Mouse (Mus musculus): Measurements from ENCODE around the gene Gm26558. TPM values are rescaled to one million over a fixed set of nuclear protein-coding genes. Genes with fewer than 3 reads are reported as not detected.

The Gm26558 gene
- polyA plus RNA-seq, 1 experiment from 2014 or later, result 4.9 TPM

GRCm38 (mm10) chr2:70622244-70622643 is 39.7 kb downstream of the Gm26558 start:
- H3K4me2 ChIP-seq (replicated peaks), result no peak overlapping the region
- H3K9me3 ChIP-seq (replicated peaks), result 0 out of 2 replicates have a peak, but pooled peaks cover 2% of the 10 kb centered on the region
- WGBS, result 68% methylated on average over 4 of the region's 4 CpGs
- H3K9ac ChIP-seq, result no peak overlapping the region
- no peaks in the 10 kb centered on the region for H3K36me3 ChIP-seq
- no peaks in the 10 kb centered on the region for H3K27me3 ChIP-seq
- H3K27ac ChIP-seq (replicated peaks), result no peak overlapping the region
- no peak overlapping the region for H3K4me3 ChIP-seq (replicated peaks)
- ATAC-seq (ENCODE audit: insufficient number of reproducible peaks, low FRiP score, low TSS enrichment, low read depth), result no peak
- no peaks in the 10 kb centered on the region for H3K4me1 ChIP-seq

GRCm38 (mm10) chr2:70620225-70620624 is 41.7 kb downstream of the Gm26558 start:
- Histone ChIP-seq H3K27ac (replicated peaks) (no peak overlapping the region), H3K4me3 (replicated peaks) (no peak overlapping the region), H3K9ac (no peak overlapping the region), H3K27me3 (no peaks in the 10 kb centered on the region), H3K9me3 (replicated peaks) (no peaks in the 10 kb centered on the region), H3K4me2 (replicated peaks) (no peak overlapping the region), H3K4me1 (no peaks in the 10 kb centered on the region), H3K36me3 (no peaks in the 10 kb centered on the region)
- 14% methylated on average over 6 of the region's 6 CpGs for WGBS
- no peak for ATAC-seq (ENCODE audit: insufficient number of reproducible peaks, low FRiP score, low TSS enrichment, low read depth)

DNA sequence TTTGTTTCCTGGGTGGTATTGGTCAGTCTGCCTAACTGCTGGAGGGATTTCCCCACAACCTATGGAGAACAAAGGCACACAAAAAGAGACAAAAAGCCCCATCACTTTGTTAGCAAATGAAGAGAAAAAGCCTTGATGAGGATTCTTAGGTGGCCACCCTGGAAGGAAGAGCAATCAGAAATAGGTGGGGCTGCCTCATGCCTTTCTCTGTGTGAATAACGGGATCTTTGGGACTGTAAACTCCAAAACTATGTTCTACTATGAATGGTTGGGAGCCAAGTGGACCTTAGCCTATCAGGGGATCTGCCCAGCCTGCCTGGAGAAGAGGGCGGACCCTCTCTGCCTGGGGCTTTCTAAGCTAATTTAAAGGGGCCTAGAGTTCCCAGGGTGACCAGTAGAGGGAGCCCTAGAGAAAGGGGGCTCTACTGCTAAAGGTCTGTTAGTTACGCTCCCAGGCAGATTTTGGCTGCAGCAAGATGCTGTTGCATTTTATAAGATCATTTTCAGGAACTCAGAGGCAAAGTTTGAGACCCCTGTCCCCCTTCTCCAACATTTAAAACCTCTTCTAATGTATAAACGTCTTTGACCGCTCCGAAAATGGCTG is 42.6 kb downstream of the Gm26558 start:
- Histone ChIP-seq H3K9ac (no peak overlapping the region), H3K9me3 (replicated peaks) (no peaks in the 10 kb centered on the region), H3K4me3 (replicated peaks) (no peak overlapping the region), H3K27ac (replicated peaks) (no peak overlapping the region), H3K36me3 (no peaks in the 10 kb centered on the region), H3K27me3 (no peaks in the 10 kb centered on the region), H3K4me1 (no peaks in the 10 kb centered on the region), H3K4me2 (replicated peaks) (no peak overlapping the region)
- 84% methylated on average over 6 of the region's 6 CpGs for WGBS
- ATAC-seq (ENCODE audit: insufficient number of reproducible peaks, low FRiP score, low TSS enrichment, low read depth), result no peak

GRCm38 (mm10) chr2:70616617-70617016 is 45.3 kb downstream of the Gm26558 start:
- Histone ChIP-seq H3K4me1 (no peaks in the 10 kb centered on the region), H3K4me2 (replicated peaks) (no peak overlapping the region), H3K4me3 (replicated peaks) (no peak overlapping the region), H3K9ac (no peak overlapping the region), H3K27ac (replicated peaks) (no peak overlapping the region), H3K36me3 (no peaks in the 10 kb centered on the region), H3K27me3 (no peaks in the 10 kb centered on the region), H3K9me3 (replicated peaks) (no peaks in the 10 kb centered on the region)
- no peak for ATAC-seq (ENCODE audit: insufficient number of reproducible peaks, low FRiP score, low TSS enrichment, low read depth)
- WGBS, result 60% methylated on average over 3 of the region's 3 CpGs

DNA sequence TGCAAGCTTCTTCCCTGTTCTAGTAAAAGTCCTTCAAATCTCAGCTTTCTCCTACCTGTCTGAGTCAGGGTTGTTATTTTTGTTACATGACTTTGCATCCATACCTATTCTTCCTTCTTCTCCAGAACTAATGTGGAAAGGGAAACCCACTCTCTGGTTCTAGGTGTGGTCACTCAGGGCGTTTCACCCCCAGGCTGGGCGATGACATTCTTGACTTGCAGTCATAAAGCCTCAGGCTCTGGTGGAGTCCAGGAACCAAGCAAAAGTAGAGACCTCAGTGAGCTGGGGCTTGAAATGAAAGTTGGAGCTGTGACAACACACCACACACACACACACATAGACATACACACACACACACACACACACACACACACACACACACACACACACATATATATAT is 45.8 kb downstream of the Gm26558 start:
- Histone ChIP-seq H3K9ac (no peak overlapping the region), H3K4me1 (no peaks in the 10 kb centered on the region), H3K27me3 (no peaks in the 10 kb centered on the region), H3K27ac (replicated peaks) (no peak overlapping the region), H3K9me3 (replicated peaks) (no peaks in the 10 kb centered on the region), H3K4me2 (replicated peaks) (no peak overlapping the region), H3K36me3 (no peaks in the 10 kb centered on the region), H3K4me3 (replicated peaks) (no peak overlapping the region)
- 76% methylated on average over 2 of the region's 2 CpGs for WGBS
- ATAC-seq (ENCODE audit: insufficient number of reproducible peaks, low FRiP score, low TSS enrichment, low read depth), result no peak

- H3K27me3 ChIP-seq, result no peaks in the 10 kb centered on the region
- H3K4me2 ChIP-seq (replicated peaks), result no peak overlapping the region
- H3K4me3 ChIP-seq (replicated peaks), result no peak overlapping the region
- no peak overlapping the region for H3K27ac ChIP-seq (replicated peaks)
- no peaks in the 10 kb centered on the region for H3K36me3 ChIP-seq
- no peak overlapping the region for H3K9ac ChIP-seq
- no peak for ATAC-seq (ENCODE audit: insufficient number of reproducible peaks, low FRiP score, low TSS enrichment, low read depth)
- H3K9me3 ChIP-seq (replicated peaks), result no peaks in the 10 kb centered on the region
- no peaks in the 10 kb centered on the region for H3K4me1 ChIP-seq
- WGBS, result 79% methylated on average over 7 of the region's 7 CpGs
Observed at GRCm38 (mm10) chr2:70614745-70615351, 47.1 kb downstream of the Gm26558 start.

Other genes starting within 250 kb of the Gm26558 start
- gene Sp5, start 187.2 kb downstream of the Gm26558 start, polyA plus RNA-seq (2015; fragmentation: Nextera tagmentation; extraction: Ambion mirVana), result 7.4 and 9.6 TPM in 2 replicates
- 7.2 and 11.0 TPM in 2 replicates for gene Erich2, start 153.3 kb downstream of the Gm26558 start, polyA plus RNA-seq (2015; fragmentation: Nextera tagmentation; extraction: Ambion mirVana)
- 0.71 and 0.81 TPM in 2 replicates for gene Gad1, start 109.0 kb downstream of the Gm26558 start, polyA plus RNA-seq (2015; fragmentation: Nextera tagmentation; extraction: Ambion mirVana)
- gene Gorasp2, start 532 bp downstream of the Gm26558 start, polyA plus RNA-seq (2015; fragmentation: Nextera tagmentation; extraction: Ambion mirVana), result 178 and 191 TPM in 2 replicates
- 28.5 and 32.8 TPM in 2 replicates for gene Tlk1, start 163.6 kb upstream of the Gm26558 start, polyA plus RNA-seq (2015; fragmentation: Nextera tagmentation; extraction: Ambion mirVana)

Measured in embryonic facial prominence, embryonic 15.5 days (tissue).